8 mouse cellular contexts compared by ENCODE assay signal in the genomic region with DNA sequence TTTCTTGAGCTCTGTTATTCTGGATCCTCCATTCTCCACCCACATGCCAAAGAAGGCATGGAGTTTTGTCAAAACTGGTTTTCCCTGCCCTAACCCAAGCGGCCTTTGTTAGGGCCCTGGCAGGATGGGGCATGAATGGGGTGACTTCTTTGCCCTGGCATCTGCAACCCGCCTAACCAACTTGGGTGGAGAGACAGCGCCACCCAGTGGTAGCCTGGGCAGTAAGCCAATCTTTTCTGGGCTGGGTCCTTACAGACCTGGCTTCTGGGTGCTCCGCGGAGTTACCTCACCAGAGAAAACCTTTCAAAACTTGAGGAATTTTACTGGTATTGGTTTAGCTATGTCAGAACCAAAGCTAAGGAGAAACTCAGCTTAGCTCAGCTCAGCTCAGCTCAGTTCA. TPM values are rescaled to one million over a fixed set of nuclear protein-coding genes. Genes with fewer than 3 reads are reported as not detected.
DNase-seq lines count a peak whose midpoint lies in the region; ATAC-seq and TF ChIP-seq lines count a peak whose summit lies in the region.

No protein-coding gene starts in this region.

- peak; percentile 47; the same call in 1 of the 2 replicates for ATAC-seq in stomach, embryonic 16.5 days (ENCODE audit: insufficient read depth, low FRiP score)

- peak; percentile 42 for DNase-seq in heart, adult 8-10 months (ENCODE audit: low spot score)
- DNase-seq in heart, adult 11 months, result no peak
- DNase-seq in cerebellum, postnatal 25 days, result peak; percentile 76 to 83
- DNase-seq in gastrocnemius, adult 8-10 months (ENCODE audit: low spot score in 2 of 2), result peak; percentile 7 to 24
- peak; percentile 43 to 60 for DNase-seq in kidney, adult 8-10 months
- peak; percentile 38 for DNase-seq in liver, adult 2 months (ENCODE audit: extremely low read depth, low read depth, low spot score)
- DNase-seq in natural killer cell, adult 2 months (ENCODE audit: low spot score in 2 of 2), result peak; percentile 34 to 48

- H3K27me3 ChIP-seq in liver, adult 2 months (ENCODE audit: control insufficient read depth, insufficient read depth, low read length), result no peaks in the 10 kb centered on the region
- H3K27me3 ChIP-seq in stomach, embryonic 16.5 days (ENCODE audit: control insufficient read depth, insufficient read depth, low read length), result peaks cover 26% of the 10 kb centered on the region

- no peaks in the 10 kb centered on the region for H3K79me2 ChIP-seq in liver, adult 2 months (ENCODE audit: control insufficient read depth, insufficient read depth, low read length)

- H3K9me3 ChIP-seq in stomach, embryonic 16.5 days (replicated peaks; ENCODE audit: control insufficient read depth, low read length), result no peaks in the 10 kb centered on the region

- H3K9ac ChIP-seq in liver, adult 2 months (ENCODE audit: low read depth, low read length), result no peak overlapping the region
- H3K9ac ChIP-seq in stomach, embryonic 16.5 days (ENCODE audit: low read length), result no peak overlapping the region

- TF ChIP-seq POLR2A in liver, adult 2 months (IDR thresholded peaks at IDR 0.05; ENCODE audit: extremely low read depth, insufficient read depth, low read length), result no peak

- H3K4me3 ChIP-seq in liver, adult 2 months (ENCODE audit: insufficient read depth, low read depth, low read length), result no peak overlapping the region
- H3K4me3 ChIP-seq in stomach, embryonic 16.5 days (replicated peaks; ENCODE audit: low read length), result no peak overlapping the region

- no peaks in the 10 kb centered on the region for H3K4me1 ChIP-seq in liver, adult 2 months (ENCODE audit: control insufficient read depth, insufficient read depth, low read length)
- H3K4me1 ChIP-seq in stomach, embryonic 16.5 days (ENCODE audit: control insufficient read depth, insufficient read depth, low read length), result peaks cover 5% of the 10 kb centered on the region; the same call in 1 of the 2 replicates

- no peaks in the 10 kb centered on the region for H3K36me3 ChIP-seq in liver, adult 2 months (ENCODE audit: control insufficient read depth, insufficient read depth, low read length)
- H3K36me3 ChIP-seq in stomach, embryonic 16.5 days (ENCODE audit: control insufficient read depth, insufficient read depth, low read length), result no peaks in the 10 kb centered on the region

- WGBS in liver, adult 2 months, result 8% methylated on average over 5 of the region's 5 CpGs
- 14% methylated on average over 5 of the region's 5 CpGs for WGBS in stomach, embryonic 16.5 days

- no peak overlapping the region for H3K4me2 ChIP-seq in stomach, embryonic 16.5 days (ENCODE audit: low read depth, low read length)

- peak; percentile 87 for TF ChIP-seq CTCF in liver, adult 2 months (IDR thresholded peaks at IDR 0.05; ENCODE audit: low read depth, low read length)

- H3K27ac ChIP-seq in liver, adult 2 months (replicated peaks; ENCODE audit: insufficient read depth, low read depth, low read length), result no peak overlapping the region
- H3K27ac ChIP-seq in stomach, embryonic 16.5 days (ENCODE audit: low read length), result peak overlapping the region; percentile 19

RNA-seq across cellular contexts. Expression of a gene that starts 51.8 kb away (rescaled TPM):
- 10 to 100 TPM; 19.3 to 22.7 (median 20.8) TPM for total RNA-seq in heart, adult 8-10 months (2022)
- total RNA-seq in gastrocnemius, adult 8-10 months (2022), result 10 to 100 TPM; 10.5 to 14.9 (median 13.6) TPM
- total RNA-seq in liver, adult 2 months (2014; rRNA removed), result 41.3 and 43.0 TPM in 2 replicates
- 37.7 and 38.1 TPM in 2 replicates for polyA plus RNA-seq in liver, adult 2 months (2012; rRNA removed)
- polyA plus RNA-seq in stomach, embryonic 16.5 days (2015; fragmentation: Nextera tagmentation; extraction: Ambion mirVana), result 148 and 149 TPM in 2 replicates
